24 mouse cellular contexts compared by ENCODE assay signal in genomic region chr19:43887725-43888124, GRCm38 (mm10). TPM values are rescaled to one million over a fixed set of nuclear protein-coding genes. Genes with fewer than 3 reads are reported as not detected.
A peak's percentile ranks its signal among the peaks of the same experiment; 100 is the strongest.
DNase-seq lines count a peak whose midpoint lies in the region; ATAC-seq and TF ChIP-seq lines count a peak whose summit lies in the region.
"Had no signal": no experiment of that assay in that cellular context is flagged by ENCODE, and none has a peak within 500 bp of the region (broad histone marks: within the 10 kb centered on the region; RNA-seq: fewer than 3 reads in every experiment).

No protein-coding gene starts in this region.

- H3K9me3 ChIP-seq in kidney, embryonic 14.5 days (ENCODE audit: control insufficient read depth, low read length) = no peaks in the 10 kb centered on the region
- H3K9me3 ChIP-seq in liver, postnatal 0 days (ENCODE audit: low read length) = no peaks in the 10 kb centered on the region
- no peaks in the 10 kb centered on the region for H3K9me3 ChIP-seq in liver, embryonic 12.5 days (replicated peaks)
- no peaks in the 10 kb centered on the region for H3K9me3 ChIP-seq in limb, embryonic 13.5 days
- H3K9me3 ChIP-seq in forebrain, embryonic 11.5 days (ENCODE audit: control insufficient read depth, low read length) = no peaks in the 10 kb centered on the region
- H3K9me3 ChIP-seq: forebrain, embryonic 12.5 days; G1E; hindbrain, embryonic 15.5 days had no signal

- 78% methylated on average over 2 of the region's 2 CpGs for WGBS in kidney, embryonic 14.5 days
- 66% methylated on average over 2 of the region's 2 CpGs for WGBS in liver, postnatal 0 days (ENCODE audit: insufficient replicate concordance)
- 59% methylated on average over 2 of the region's 2 CpGs for WGBS in liver, embryonic 12.5 days (ENCODE audit: insufficient replicate concordance)
- WGBS in limb, embryonic 13.5 days = 69% methylated on average over 2 of the region's 2 CpGs
- WGBS in forebrain, embryonic 11.5 days = 73% methylated on average over 2 of the region's 2 CpGs

- no peak for TF ChIP-seq EP300 in liver, postnatal 0 days (IDR thresholded peaks at IDR 0.05; ENCODE audit: low read depth)

- H3K4me2 ChIP-seq in kidney, embryonic 14.5 days (replicated peaks; ENCODE audit: low read depth, low read length) = peak overlapping the region; percentile 28
- H3K4me2 ChIP-seq in liver, postnatal 0 days (ENCODE audit: low read depth, low read length) = peak overlapping the region; percentile 60
- H3K4me2 ChIP-seq in liver, embryonic 12.5 days = no peak overlapping the region
- H3K4me2 ChIP-seq in limb, embryonic 13.5 days (replicated peaks) = peak overlapping the region; percentile 28; the same call in 1 of the 2 replicates
- no peak overlapping the region for H3K4me2 ChIP-seq in forebrain, embryonic 11.5 days (ENCODE audit: low read depth, low read length, severe bottlenecking)
- H3K4me2 ChIP-seq: forebrain, embryonic 12.5 days; heart, embryonic 11.5 days; hindbrain, embryonic 15.5 days had no signal

- no peaks in the 10 kb centered on the region for H3K36me3 ChIP-seq in kidney, embryonic 14.5 days (ENCODE audit: control insufficient read depth, insufficient read depth, low read length)
- no peaks in the 10 kb centered on the region for H3K36me3 ChIP-seq in liver, postnatal 0 days (replicated peaks; ENCODE audit: insufficient read depth, low read length)
- H3K36me3 ChIP-seq in liver, embryonic 12.5 days = no peaks in the 10 kb centered on the region
- H3K36me3 ChIP-seq in limb, embryonic 13.5 days = peaks cover 13% of the 10 kb centered on the region; the same call in 1 of the 2 replicates
- H3K36me3 ChIP-seq in forebrain, embryonic 11.5 days (ENCODE audit: control insufficient read depth, insufficient read depth, low read length) = no peaks in the 10 kb centered on the region
- H3K36me3 ChIP-seq: forebrain, embryonic 12.5 days; G1E; hindbrain, embryonic 15.5 days had no signal

- ATAC-seq in kidney, embryonic 14.5 days (ENCODE audit: low FRiP score, low TSS enrichment) = no peak
- ATAC-seq in liver, postnatal 0 days = peak; percentile 43
- no peak for ATAC-seq in liver, embryonic 12.5 days
- ATAC-seq in limb, embryonic 13.5 days (ENCODE audit: low FRiP score, low read depth) = no peak
- no peak for ATAC-seq in forebrain, embryonic 11.5 days (replicated peaks; ENCODE audit: low FRiP score)
- ATAC-seq: activated CD4-positive, CD25-positive, alpha-beta regulatory T cell, adult 4 months; CD4-positive, CD25-positive, alpha-beta regulatory T cell, adult 4 months; midbrain, embryonic 16.5 days had no signal

- TF ChIP-seq CTCF in liver, postnatal 0 days (IDR thresholded peaks at IDR 0.05; ENCODE audit: low read depth) = no peak

- H3K27ac ChIP-seq in kidney, embryonic 14.5 days (ENCODE audit: low read depth, low read length) = no peak overlapping the region
- peak overlapping the region; percentile 50 for H3K27ac ChIP-seq in liver, postnatal 0 days (ENCODE audit: low read depth)
- no peak overlapping the region for H3K27ac ChIP-seq in liver, embryonic 12.5 days
- H3K27ac ChIP-seq in limb, embryonic 13.5 days = no peak overlapping the region
- no peak overlapping the region for H3K27ac ChIP-seq in forebrain, embryonic 11.5 days (ENCODE audit: low read depth, low read length)
- H3K27ac ChIP-seq: forebrain, embryonic 12.5 days; gastrocnemius, adult 2 months; hindbrain, embryonic 15.5 days; layer of hippocampus, adult 2 months; liver, embryonic 14.5 days had no signal

- H3K4me3 ChIP-seq in kidney, embryonic 14.5 days (ENCODE audit: low read length) = peak overlapping the region; percentile 31; the same call in 1 of the 2 replicates
- peak overlapping the region; percentile 14; the same call in 1 of the 2 replicates for H3K4me3 ChIP-seq in liver, postnatal 0 days (ENCODE audit: low read depth, low read length)
- no peak overlapping the region for H3K4me3 ChIP-seq in liver, embryonic 12.5 days
- no peak overlapping the region for H3K4me3 ChIP-seq in limb, embryonic 13.5 days
- no peak overlapping the region for H3K4me3 ChIP-seq in forebrain, embryonic 11.5 days (ENCODE audit: low read depth, low read length)
- H3K4me3 ChIP-seq: forebrain, embryonic 12.5 days; gastrocnemius, adult 2 months; hindbrain, embryonic 15.5 days; layer of hippocampus, adult 2 months had no signal

- no peak overlapping the region for H3K9ac ChIP-seq in kidney, embryonic 14.5 days (ENCODE audit: low read depth, low read length)
- H3K9ac ChIP-seq in liver, postnatal 0 days (replicated peaks) = no peak overlapping the region; the same call in 1 of the 2 replicates
- no peak overlapping the region for H3K9ac ChIP-seq in liver, embryonic 12.5 days
- no peak overlapping the region for H3K9ac ChIP-seq in limb, embryonic 13.5 days
- no peak overlapping the region for H3K9ac ChIP-seq in forebrain, embryonic 11.5 days (ENCODE audit: low read length)
- H3K9ac ChIP-seq: forebrain, embryonic 12.5 days; hindbrain, embryonic 15.5 days; liver, embryonic 14.5 days had no signal

- H3K27me3 ChIP-seq in kidney, embryonic 14.5 days (ENCODE audit: control insufficient read depth, insufficient read depth, low read length) = no peaks in the 10 kb centered on the region
- H3K27me3 ChIP-seq in liver, postnatal 0 days (ENCODE audit: insufficient read depth, low read length) = no peaks in the 10 kb centered on the region
- H3K27me3 ChIP-seq in liver, embryonic 12.5 days (replicated peaks) = no peaks in the 10 kb centered on the region
- H3K27me3 ChIP-seq in limb, embryonic 13.5 days = no peaks in the 10 kb centered on the region
- no peaks in the 10 kb centered on the region for H3K27me3 ChIP-seq in forebrain, embryonic 11.5 days (ENCODE audit: control insufficient read depth, insufficient read depth, low read length)
- H3K27me3 ChIP-seq: forebrain, embryonic 12.5 days; hindbrain, embryonic 15.5 days had no signal

- peaks cover 22% of the 10 kb centered on the region for H3K4me1 ChIP-seq in kidney, embryonic 14.5 days (ENCODE audit: control insufficient read depth, insufficient read depth, low read length)
- H3K4me1 ChIP-seq in liver, postnatal 0 days (ENCODE audit: insufficient read depth) = peaks cover 22% of the 10 kb centered on the region
- peaks cover 13% of the 10 kb centered on the region; the same call in 1 of the 2 replicates for H3K4me1 ChIP-seq in liver, embryonic 12.5 days
- peaks cover 16% of the 10 kb centered on the region for H3K4me1 ChIP-seq in limb, embryonic 13.5 days
- peaks cover 2% of the 10 kb centered on the region; the same call in 1 of the 2 replicates for H3K4me1 ChIP-seq in forebrain, embryonic 11.5 days (replicated peaks; ENCODE audit: control insufficient read depth, insufficient read depth, low read length)

- no peak for DNase-seq in kidney, adult 11 months
- no peak for DNase-seq in liver, postnatal 0 days
- DNase-seq in left cerebral cortex, adult 18-20 months (ENCODE audit: low spot score in 2 of 2) = no peak
- no peak for DNase-seq in forebrain, embryonic 11.5 days (ENCODE audit: low spot score)
- DNase-seq: adrenal gland, postnatal 10 days; cerebellum, adult 11 months; cerebellum, postnatal 10 days; kidney, postnatal 10 days; layer of hippocampus, postnatal 36 days; lung, postnatal 14 days; right cerebral cortex, postnatal 14 days had no signal

RNA-seq across cellular contexts. Expression of gene Dnmbp, which starts 52.3 kb away (rescaled TPM):
- polyA plus RNA-seq in kidney, embryonic 14.5 days (2014; fragmentation: Nextera tagmentation; extraction: Ambion mirVana) = 21.5 and 24.2 TPM in 2 replicates
- polyA plus RNA-seq in liver, postnatal 0 days (2015; fragmentation: Nextera tagmentation; extraction: Ambion mirVana) = 4.0 and 4.8 TPM in 2 replicates
- 3.9 and 4.2 TPM in 2 replicates for polyA plus RNA-seq in liver, embryonic 12.5 days (2016; fragmentation: Nextera tagmentation; extraction: Ambion mirVana)
- 26.7 and 27.3 TPM in 2 replicates for polyA plus RNA-seq in limb, embryonic 13.5 days (2015; fragmentation: Nextera tagmentation; extraction: Ambion mirVana)
- 10 to 100 TPM; 14.3 TPM for total RNA-seq in left cerebral cortex, adult 18-20 months (2021)
- polyA plus RNA-seq in forebrain, embryonic 11.5 days (2014; fragmentation: Nextera tagmentation; extraction: Ambion mirVana) = 17.8 TPM in 2 replicates

Comparison
In these comparisons a context has a peak if more than half of its experiments do, and no peak if none do; other contexts are left out.
1. H3K4me2 ChIP-seq: peak in kidney, embryonic 14.5 days (single experiment), liver, postnatal 0 days (single experiment) and limb, embryonic 13.5 days (single experiment); none in liver, embryonic 12.5 days (single experiment) and forebrain, embryonic 11.5 days (single experiment).
2. H3K4me3 ChIP-seq: peak in kidney, embryonic 14.5 days (single experiment) and liver, postnatal 0 days (single experiment); none in liver, embryonic 12.5 days (single experiment), limb, embryonic 13.5 days (single experiment) and forebrain, embryonic 11.5 days (single experiment).